Mouse (Mus musculus): ENCODE results near the gene Dpysl4.

DNA sequence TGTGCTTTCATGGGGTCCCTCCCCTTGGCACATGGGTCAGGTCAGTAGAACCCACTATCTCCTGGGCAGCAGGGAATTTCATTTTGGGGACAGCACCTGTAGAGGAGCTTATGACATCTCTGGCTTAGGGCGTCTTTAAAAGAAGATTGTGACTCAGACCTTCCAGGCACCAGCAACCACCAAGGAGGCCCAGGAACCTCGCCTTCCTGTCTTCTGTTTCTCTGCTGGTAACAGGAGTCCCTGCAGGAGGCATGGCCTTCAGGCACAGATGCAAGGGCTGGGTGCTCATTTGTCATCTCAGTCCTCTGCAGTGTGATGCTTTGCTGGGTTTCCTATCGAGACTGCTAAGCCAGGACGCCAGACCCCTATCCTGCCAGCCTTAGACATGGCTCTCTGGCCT, 43.2 kb downstream of the Dpysl4 start:
- no peak for TF ChIP-seq CTCF (IDR thresholded peaks at IDR 0.05; ENCODE audit: low read depth)
- TF ChIP-seq EP300 (IDR thresholded peaks at IDR 0.05; ENCODE audit: low read depth) = no peak

Measured in liver, postnatal 0 days (tissue).